In the genomic region with DNA sequence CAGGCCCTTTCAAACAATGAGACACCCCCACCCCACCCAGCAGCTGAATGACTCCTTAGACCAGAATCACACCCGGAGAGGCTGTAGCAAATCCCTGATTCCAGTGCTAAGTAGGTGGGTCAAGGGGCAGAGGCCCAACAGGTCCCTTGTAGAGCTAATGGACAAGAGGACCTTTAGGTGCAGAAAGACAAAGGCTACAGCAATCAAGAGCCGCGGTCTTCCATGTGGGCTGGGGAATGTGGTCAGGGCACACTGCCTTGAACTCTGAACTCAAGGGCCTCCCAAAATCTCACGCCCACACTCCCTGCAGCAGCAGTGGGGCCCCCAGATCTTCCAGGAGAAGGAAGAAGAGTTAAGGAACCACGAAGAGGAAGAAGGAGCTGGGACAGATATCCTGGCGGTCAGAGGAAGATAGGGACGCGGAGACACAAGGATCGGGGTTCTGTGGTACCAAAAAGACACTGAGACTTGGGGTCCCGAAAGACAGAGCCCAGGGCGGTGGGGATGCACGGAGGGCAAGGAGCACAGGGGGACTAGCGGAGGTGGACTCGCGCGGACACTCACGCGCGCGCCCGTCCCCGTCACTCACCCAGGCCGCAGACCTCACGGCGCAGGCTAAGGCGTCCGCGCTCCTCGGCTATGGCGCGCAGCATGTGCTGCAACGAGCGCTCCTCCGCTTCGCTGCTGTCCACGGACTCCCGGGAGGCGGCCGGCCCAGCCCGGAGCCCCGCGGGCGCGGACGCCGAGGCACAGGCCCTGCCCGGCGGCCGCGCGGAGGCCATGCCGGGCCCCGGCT, we compare ENCODE assay signal across 9 mouse cellular contexts. TPM values are rescaled to one million over a fixed set of nuclear protein-coding genes. Genes with fewer than 3 reads are reported as not detected.
DNase-seq lines count a peak whose midpoint lies in the region; ATAC-seq and TF ChIP-seq lines count a peak whose summit lies in the region.
"Had no signal": no experiment of that assay in that cellular context is flagged by ENCODE, and none has a peak within 500 bp of the region (broad histone marks: within the 10 kb centered on the region; RNA-seq: fewer than 3 reads in every experiment).

No protein-coding gene starts in this region.

- no peak for DNase-seq in cerebellum, adult 11 months
- DNase-seq in 416B (ENCODE audit: low read depth): peak; percentile 45
- DNase-seq in c-Kit-positive CD71-positive TER-119-negative erythroid progenitor cells, embryonic 14.5 days (ENCODE audit: low read depth): peak; percentile 7
- DNase-seq in gastrocnemius, postnatal 14 days: peak; percentile 47
- DNase-seq in kidney, postnatal 10 days: peak; percentile 67
- no peak for DNase-seq in midbrain, embryonic 10.5 days (ENCODE audit: low spot score)

- peaks cover 4% of the 10 kb centered on the region; the same call in 1 of the 2 replicates for H3K36me3 ChIP-seq in midbrain, embryonic 10.5 days
- no peaks in the 10 kb centered on the region for H3K36me3 ChIP-seq in testis, adult 2 months (ENCODE audit: control insufficient read depth, insufficient read depth, low read length)

- peak overlapping the region; percentile 88 for H3K4me3 ChIP-seq in midbrain, embryonic 10.5 days
- H3K4me3 ChIP-seq in testis, adult 2 months (ENCODE audit: control insufficient read depth, low read depth, low read length): peak overlapping the region; percentile 93

- H3K27ac ChIP-seq in midbrain, embryonic 10.5 days (replicated peaks): peak overlapping the region; percentile 88
- H3K27ac ChIP-seq in testis, adult 2 months (ENCODE audit: control insufficient read depth, insufficient read depth, low read depth, low read length): no peak overlapping the region; the same call in 1 of the 2 replicates

- under 1% methylated on average over 53 of the region's 53 CpGs for WGBS in midbrain, embryonic 10.5 days

- H3K27me3 ChIP-seq in midbrain, embryonic 10.5 days (ENCODE audit: low read depth, poor library complexity, severe bottlenecking): peaks cover 17% of the 10 kb centered on the region
- peaks cover 2% of the 10 kb centered on the region for H3K27me3 ChIP-seq in testis, adult 2 months (ENCODE audit: control insufficient read depth, insufficient read depth, low read length)

- no peak for TF ChIP-seq CTCF in testis, adult 2 months (IDR thresholded peaks at IDR 0.05; ENCODE audit: control insufficient read depth, insufficient read depth, insufficient replicate concordance, low read depth, low read length)

- no peak for TF ChIP-seq POLR2A in testis, adult 2 months (IDR thresholded peaks at IDR 0.05; ENCODE audit: control insufficient read depth, low read depth, low read length)

- H3K4me1 ChIP-seq in midbrain, embryonic 10.5 days: peaks cover 51% of the 10 kb centered on the region
- H3K4me1 ChIP-seq in testis, adult 2 months (ENCODE audit: control insufficient read depth, insufficient read depth, low read length): peaks cover 5% of the 10 kb centered on the region

- no peaks in the 10 kb centered on the region for H3K9me3 ChIP-seq in midbrain, embryonic 10.5 days (replicated peaks)

- peak; percentile 31; the same call in 1 of the 2 replicates for ATAC-seq in cerebellum, adult (ENCODE audit: insufficient number of reproducible peaks, low FRiP score, low TSS enrichment)

- intact Hi-C loops in gastrocnemius, postnatal 14 days (cut with DNase I; ENCODE audit: low total_unique reads): no loop called here

RNA-seq across cellular contexts. Expression of gene 5031439G07Rik, which starts 1.1 kb away (rescaled TPM):
- total RNA-seq in gastrocnemius, postnatal 14 days (2021): 10 to 100 TPM; 26.4 to 35.9 TPM
- 10.1 and 10.8 TPM in 2 replicates for polyA plus RNA-seq in midbrain, embryonic 10.5 days (2016; fragmentation: Nextera tagmentation; extraction: Ambion mirVana)
- 29.2 and 36.8 TPM in 2 replicates for polyA plus RNA-seq in testis, adult 2 months (2012; rRNA removed)

RNA-seq across cellular contexts. Expression of gene Upk3a, which starts 29.7 kb away (rescaled TPM):
- not detected for total RNA-seq in gastrocnemius, postnatal 14 days (2021)
- 0.16 TPM in 1 of 2 replicates, not detected in the other for polyA plus RNA-seq in midbrain, embryonic 10.5 days (2016; fragmentation: Nextera tagmentation; extraction: Ambion mirVana)
- polyA plus RNA-seq in testis, adult 2 months (2012; rRNA removed): 1.1 and 1.2 TPM in 2 replicates
- total RNA-seq: left cerebral cortex, postnatal 36 days had no signal

RNA-seq across cellular contexts. Expression of gene Fam118a, which starts 41.5 kb away (rescaled TPM):
- total RNA-seq in gastrocnemius, postnatal 14 days (2021): 1 to 10 TPM; 5.1 to 5.3 TPM
- 33.1 and 34.9 TPM in 2 replicates for polyA plus RNA-seq in midbrain, embryonic 10.5 days (2016; fragmentation: Nextera tagmentation; extraction: Ambion mirVana)
- polyA plus RNA-seq in testis, adult 2 months (2012; rRNA removed): 54.2 and 55.9 TPM in 2 replicates

Comparison
In these comparisons a context has a peak if more than half of its experiments do, and no peak if none do; other contexts are left out.
1. DNase-seq: peak in 416B (single experiment), c-Kit-positive CD71-positive TER-119-negative erythroid progenitor cells, embryonic 14.5 days (single experiment), gastrocnemius, postnatal 14 days (single experiment) and kidney, postnatal 10 days (single experiment); none in cerebellum, adult 11 months (single experiment) and midbrain, embryonic 10.5 days (single experiment).